Mouse (Mus musculus) embryonic facial prominence, embryonic 11.5 days (tissue): Measurements from ENCODE around the gene Rcan3. TPM values are rescaled to one million over a fixed set of nuclear protein-coding genes. Genes with fewer than 3 reads are reported as not detected.

Source experiments
- ATAC-seq: fragments of 200-750 bp; cut with Nextera tagmentation; replicated peaks from 2 replicates; pipeline ENCODE4 v1.8.0; 2017; ENCODE audit warnings: low read depth; ENCODE audit not compliant: insufficient number of reproducible peaks, low FRiP score, low TSS enrichment
- DNase-seq: peaks from one replicate; pipeline ENCODE4 v3.0.0-alpha.2; 2015; ENCODE audit warnings: low spot score
- H3K27ac ChIP-seq: fragments of 300-500 bp; sonication (generic); replicated peaks from 2 replicates; pipeline ENCODE4 v1.5.1; 2014; ENCODE audit warnings: mild to moderate bottlenecking, low read depth, low read length, control low read depth
- H3K27me3 ChIP-seq: fragments of 300-500 bp; sonication (generic); 2 replicates; pipeline ENCODE4 v1.6.1; 2014; ENCODE audit warnings: mild to moderate bottlenecking, low read length, moderate library complexity, mixed read lengths; ENCODE audit not compliant: control insufficient read depth, insufficient read depth
- H3K36me3 ChIP-seq: fragments of 300-500 bp; sonication (generic); replicated peaks from 2 replicates; pipeline ENCODE4 v1.6.1; 2014; ENCODE audit warnings: low read depth, mild to moderate bottlenecking, low read length, moderate library complexity, mixed read lengths; ENCODE audit not compliant: control insufficient read depth, insufficient read depth
- H3K4me1 ChIP-seq: fragments of 300-500 bp; sonication (generic); 2 replicates; pipeline ENCODE4 v1.6.1; 2014; ENCODE audit warnings: low read length, mixed read lengths; ENCODE audit not compliant: control insufficient read depth, insufficient read depth
- H3K4me2 ChIP-seq: fragments of 300-500 bp; sonication (generic); 2 replicates; pipeline ENCODE4 v1.6.1; 2014; ENCODE audit warnings: low read depth, mild to moderate bottlenecking, control low read depth, low read length, moderate library complexity
- H3K4me3 ChIP-seq: fragments of 300-500 bp; sonication (generic); 2 replicates; pipeline ENCODE4 v1.5.1; 2014; ENCODE audit warnings: low read depth, low read length, control low read depth
- H3K9ac ChIP-seq: fragments of 300-500 bp; sonication (generic); replicated peaks from 2 replicates; pipeline ENCODE4 v1.6.1; 2014; ENCODE audit warnings: mild to moderate bottlenecking, control low read depth, low read length
- H3K9me3 ChIP-seq: fragments of 300-500 bp; sonication (generic); replicated peaks from 2 replicates; pipeline ENCODE4 v1.6.1; 2016; ENCODE audit warnings: mild to moderate bottlenecking, low read length, inconsistent platforms, mixed read lengths; ENCODE audit not compliant: control insufficient read depth
- WGBS: fragments of 180-500 bp; shearing (Covaris S2); extraction: QIAGEN DNeasy Blood & Tissue Kit; methylation state at CpG from one replicate; pipeline ENCODE4 v1.1.7; 2014; 5-methylcytosine and 5-hydroxymethylcytosine counted together
- polyA plus RNA-seq: library from polyadenylated mRNA; unstranded; fragments of >200 nt; fragmentation: Nextera tagmentation; extraction: Ambion mirVana; gene quantifications from 2 replicates; pipeline ENCODE4 v1.2.1, GENCODE M21; 2014

Gene Rcan3
- 8.5 and 10.7 TPM in 2 replicates for polyA plus RNA-seq

- Histone ChIP-seq H3K27me3 (no peaks in the 10 kb centered on the region), H3K4me3 (peak within 1 kb of the TSS; percentile 68), H3K36me3 (no peaks in the 10 kb centered on the region), H3K9me3 (no peaks in the 10 kb centered on the region), H3K4me2 (peak within 1 kb of the TSS; percentile 66), H3K4me1 (no peaks in the 10 kb centered on the region), H3K9ac (peak within 1 kb of the TSS; percentile 82), H3K27ac (no peak within 1 kb of the TSS)
- under 1% methylated on average over 73 of the region's 79 CpGs for WGBS
- DNase-seq (peak; percentile 88), ATAC-seq (peak; percentile 70)
Observed at GRCm38 (mm10) chr4:135433443-135434394, at the start of gene Rcan3. Gene Rcan3, minus strand, starts transcription at chr4:135433853.

- H3K9ac ChIP-seq, result no peak overlapping the region
- no peaks in the 10 kb centered on the region for H3K27me3 ChIP-seq
- DNase-seq (no peak), ATAC-seq (no peak)
- 83% methylated on average over 9 of the region's 9 CpGs for WGBS
- no peaks in the 10 kb centered on the region for H3K36me3 ChIP-seq
- no peak overlapping the region for H3K4me3 ChIP-seq
- H3K27ac ChIP-seq, result no peak overlapping the region
- no peaks in the 10 kb centered on the region for H3K4me1 ChIP-seq
- no peak overlapping the region for H3K4me2 ChIP-seq
- H3K9me3 ChIP-seq, result no peaks in the 10 kb centered on the region
Observed at GRCm38 (mm10) chr4:135480370-135480769, 46.7 kb upstream of the Rcan3 start.

GRCm38 (mm10) chr4:135477851-135478250 is 44.2 kb upstream of the Rcan3 start:
- H3K4me3 ChIP-seq, result no peak overlapping the region
- no peaks in the 10 kb centered on the region for H3K4me1 ChIP-seq
- DNase-seq (no peak), ATAC-seq (no peak)
- WGBS, result 85% methylated on average over 10 of the region's 10 CpGs
- H3K27me3 ChIP-seq, result no peaks in the 10 kb centered on the region
- H3K9me3 ChIP-seq, result no peaks in the 10 kb centered on the region
- H3K4me2 ChIP-seq, result no peak overlapping the region
- no peaks in the 10 kb centered on the region for H3K36me3 ChIP-seq
- no peak overlapping the region for H3K27ac ChIP-seq
- no peak overlapping the region for H3K9ac ChIP-seq

GRCm38 (mm10) chr4:135463406-135463805 is 29.8 kb upstream of the Rcan3 start:
- DNase-seq, result no peak
- 92% methylated on average over 11 of the region's 11 CpGs for WGBS
- H3K9me3 ChIP-seq, result no peaks in the 10 kb centered on the region
- H3K4me3 ChIP-seq, result no peak overlapping the region
- no peak for ATAC-seq
- H3K27me3 ChIP-seq, result no peaks in the 10 kb centered on the region
- H3K4me1 ChIP-seq, result no peaks in the 10 kb centered on the region
- H3K27ac ChIP-seq, result no peak overlapping the region
- H3K36me3 ChIP-seq, result no peaks in the 10 kb centered on the region
- H3K4me2 ChIP-seq, result no peak overlapping the region
- no peak overlapping the region for H3K9ac ChIP-seq

GRCm38 (mm10) chr4:135453572-135453971 is 19.9 kb upstream of the Rcan3 start:
- DNase-seq (no peak), ATAC-seq (no peak)
- no peak overlapping the region for H3K27ac ChIP-seq
- no peaks in the 10 kb centered on the region for H3K27me3 ChIP-seq
- no peaks in the 10 kb centered on the region for H3K4me1 ChIP-seq
- H3K9ac ChIP-seq, result no peak overlapping the region
- H3K4me3 ChIP-seq, result no peak overlapping the region
- no peaks in the 10 kb centered on the region for H3K9me3 ChIP-seq
- H3K4me2 ChIP-seq, result no peak overlapping the region
- H3K36me3 ChIP-seq, result no peaks in the 10 kb centered on the region
- 74% methylated on average over 12 of the region's 12 CpGs for WGBS

GRCm38 (mm10) chr4:135453164-135453563 is 19.5 kb upstream of the Rcan3 start:
- 70% methylated on average over 6 of the region's 6 CpGs for WGBS
- Histone ChIP-seq H3K27ac (no peak overlapping the region), H3K27me3 (no peaks in the 10 kb centered on the region), H3K4me2 (no peak overlapping the region), H3K9me3 (no peaks in the 10 kb centered on the region), H3K36me3 (no peaks in the 10 kb centered on the region), H3K9ac (no peak overlapping the region), H3K4me3 (no peak overlapping the region), H3K4me1 (no peaks in the 10 kb centered on the region)
- ATAC-seq (no peak), DNase-seq (no peak)

GRCm38 (mm10) chr4:135451360-135452015 is 17.8 kb upstream of the Rcan3 start:
- H3K27me3 ChIP-seq, result no peaks in the 10 kb centered on the region
- H3K4me3 ChIP-seq, result no peak overlapping the region
- DNase-seq (peak; percentile 35), ATAC-seq (no peak)
- H3K36me3 ChIP-seq, result no peaks in the 10 kb centered on the region
- no peak overlapping the region for H3K27ac ChIP-seq
- H3K9ac ChIP-seq, result no peak overlapping the region
- H3K4me1 ChIP-seq, result no peaks in the 10 kb centered on the region
- H3K9me3 ChIP-seq, result no peaks in the 10 kb centered on the region
- no peak overlapping the region for H3K4me2 ChIP-seq
- 56% methylated on average over 14 of the region's 18 CpGs for WGBS

- ATAC-seq, result no peak
- Histone ChIP-seq H3K4me3 (no peak overlapping the region), H3K4me2 (no peak overlapping the region), H3K9ac (no peak overlapping the region), H3K4me1 (no peaks in the 10 kb centered on the region), H3K27me3 (no peaks in the 10 kb centered on the region), H3K9me3 (no peaks in the 10 kb centered on the region), H3K36me3 (no peaks in the 10 kb centered on the region), H3K27ac (no peak overlapping the region)
- DNase-seq, result no peak
- WGBS, result 74% methylated on average over 5 of the region's 5 CpGs
Observed at GRCm38 (mm10) chr4:135442473-135442872, 8.8 kb upstream of the Rcan3 start.
